Mouse (Mus musculus) thymus, postnatal 14 days (tissue): ENCODE measurements around the gene Iscu.
A peak's percentile ranks its signal among the peaks of the same experiment; 100 is the strongest.

Experiments
- DNase-seq: peaks from one replicate; pipeline ENCODE4 v3.0.0; 2021

The Iscu gene

GRCm38 (mm10) chr5:113818572-113818971, 46.0 kb downstream of the Iscu start:
- DNase-seq = no peak

- DNase-seq = peak; percentile 61
Observed at GRCm38 (mm10) chr5:113824228-113824627, 51.7 kb downstream of the Iscu start.

- DNase-seq = peak; percentile 73
Observed at GRCm38 (mm10) chr5:113825558-113825957, 53.0 kb downstream of the Iscu start.

GRCm38 (mm10) chr5:113826619-113827018, 54.1 kb downstream of the Iscu start:
- no peak for DNase-seq
